Mouse (Mus musculus) limb, embryonic 11.5 days (tissue): Measurements from ENCODE around the gene Ppp2r3a. TPM values are rescaled to one million over a fixed set of nuclear protein-coding genes. Genes with fewer than 3 reads are reported as not detected.

Source experiments
- ATAC-seq: fragments of 200-750 bp; cut with Nextera tagmentation; 2 replicates; pipeline ENCODE4 v1.8.0; 2017; ENCODE audit warnings: low read depth; ENCODE audit not compliant: insufficient number of reproducible peaks, low FRiP score, low TSS enrichment
- DNase-seq: peaks from one replicate; pipeline ENCODE4 v3.0.0-alpha.2; 2015; ENCODE audit warnings: low spot score
- H3K27ac ChIP-seq: fragments of 300-500 bp; sonication (generic); replicated peaks from 2 replicates; pipeline ENCODE4 v1.5.1; 2014; ENCODE audit warnings: low read depth, mild to moderate bottlenecking, low read length
- H3K27me3 ChIP-seq: fragments of 300-500 bp; sonication (generic); 2 replicates; pipeline ENCODE4 v1.6.1; 2014; ENCODE audit warnings: mild to moderate bottlenecking, low read length, mixed read lengths; ENCODE audit not compliant: control insufficient read depth, insufficient read depth
- H3K36me3 ChIP-seq: fragments of 300-500 bp; sonication (generic); 2 replicates; pipeline ENCODE4 v1.6.1; 2014; ENCODE audit warnings: mild to moderate bottlenecking, low read length, moderate library complexity, mixed read lengths; ENCODE audit not compliant: control insufficient read depth, insufficient read depth
- H3K4me1 ChIP-seq: fragments of 300-500 bp; sonication (generic); 2 replicates; pipeline ENCODE4 v1.6.1; 2014; ENCODE audit warnings: low read length, mixed read lengths; ENCODE audit not compliant: control insufficient read depth, insufficient read depth
- H3K4me2 ChIP-seq: fragments of 300-500 bp; sonication (generic); 2 replicates; pipeline ENCODE4 v1.6.1; 2014; ENCODE audit warnings: low read depth, mild to moderate bottlenecking, moderate library complexity; ENCODE audit not compliant: severe bottlenecking
- H3K4me3 ChIP-seq: fragments of 300-500 bp; sonication (generic); 2 replicates; pipeline ENCODE4 v1.5.1; 2014; ENCODE audit warnings: low read depth, low read length
- H3K9ac ChIP-seq: fragments of 300-500 bp; sonication (generic); 2 replicates; pipeline ENCODE4 v1.6.1; 2014; ENCODE audit warnings: mild to moderate bottlenecking, low read length
- H3K9me3 ChIP-seq: fragments of 300-500 bp; sonication (generic); 2 replicates; pipeline ENCODE4 v1.6.1; 2016; ENCODE audit warnings: low read length; ENCODE audit not compliant: control insufficient read depth
- WGBS: fragments of 180-500 bp; shearing (Covaris S2); extraction: QIAGEN DNeasy Blood & Tissue Kit; methylation state at CpG from one replicate; pipeline ENCODE4 v1.1.7; 2014; 5-methylcytosine and 5-hydroxymethylcytosine counted together
- polyA plus RNA-seq: library from polyadenylated mRNA; unstranded; fragments of >200 nt; fragmentation: Nextera tagmentation; extraction: Ambion mirVana; gene quantifications from 2 replicates; pipeline ENCODE4 v1.2.1, GENCODE M21; 2014

The Ppp2r3a gene
- polyA plus RNA-seq, 1 experiment from 2014 or later: 12.5 TPM

- Histone ChIP-seq H3K36me3 (no peaks in the 10 kb centered on the region), H3K9me3 (no peaks in the 10 kb centered on the region), H3K4me1 (no peaks in the 10 kb centered on the region), H3K27me3 (no peaks in the 10 kb centered on the region), H3K9ac (no peak overlapping the region), H3K4me2 (no peak overlapping the region), H3K4me3 (no peak overlapping the region), H3K27ac (no peak overlapping the region)
- WGBS: 86% methylated on average over 3 of the region's 3 CpGs
- no peak for ATAC-seq
- no peak for DNase-seq
These were observed 144.2 kb downstream of the Ppp2r3a start for GRCm38 (mm10) chr9:101107386-101107785.

GRCm38 (mm10) chr9:101105735-101106134, 145.9 kb downstream of the Ppp2r3a start:
- Histone ChIP-seq H3K4me3 (no peak overlapping the region), H3K9me3 (no peaks in the 10 kb centered on the region), H3K36me3 (peaks cover 4% of the 10 kb centered on the region; the same call in 1 of the 2 replicates), H3K27me3 (no peaks in the 10 kb centered on the region), H3K27ac (no peak overlapping the region), H3K4me2 (no peak overlapping the region), H3K4me1 (no peaks in the 10 kb centered on the region), H3K9ac (no peak overlapping the region)
- WGBS: 94% methylated on average over 6 of the region's 6 CpGs
- DNase-seq (no peak), ATAC-seq (no peak)

GRCm38 (mm10) chr9:101104931-101105330, 146.7 kb downstream of the Ppp2r3a start:
- Histone ChIP-seq H3K27ac (no peak overlapping the region), H3K4me1 (no peaks in the 10 kb centered on the region), H3K36me3 (peaks cover 5% of the 10 kb centered on the region; the same call in 1 of the 2 replicates), H3K4me3 (no peak overlapping the region), H3K9ac (no peak overlapping the region), H3K27me3 (no peaks in the 10 kb centered on the region), H3K4me2 (no peak overlapping the region), H3K9me3 (no peaks in the 10 kb centered on the region)
- ATAC-seq (no peak), DNase-seq (no peak)
- 96% methylated on average over 11 of the region's 11 CpGs for WGBS

- no peak overlapping the region for H3K27ac ChIP-seq
- H3K27me3 ChIP-seq: no peaks in the 10 kb centered on the region
- H3K4me1 ChIP-seq: no peaks in the 10 kb centered on the region
- no peak overlapping the region for H3K4me3 ChIP-seq
- ATAC-seq (no peak), DNase-seq (no peak)
- H3K36me3 ChIP-seq: peaks cover 8% of the 10 kb centered on the region; the same call in 1 of the 2 replicates
- 0 out of 2 replicates have a peak, but pooled peaks cover 3% of the 10 kb centered on the region for H3K9me3 ChIP-seq
- H3K9ac ChIP-seq: no peak overlapping the region
- H3K4me2 ChIP-seq: no peak overlapping the region
- 95% methylated on average over 3 of the region's 3 CpGs for WGBS
These were observed 149.3 kb downstream of the Ppp2r3a start for GRCm38 (mm10) chr9:101102288-101102687.

GRCm38 (mm10) chr9:101101547-101101946, 150.0 kb downstream of the Ppp2r3a start:
- Histone ChIP-seq H3K9ac (no peak overlapping the region), H3K4me1 (no peaks in the 10 kb centered on the region), H3K4me2 (no peak overlapping the region), H3K27ac (no peak overlapping the region), H3K4me3 (no peak overlapping the region), H3K27me3 (no peaks in the 10 kb centered on the region), H3K9me3 (0 out of 2 replicates have a peak, but pooled peaks cover 3% of the 10 kb centered on the region), H3K36me3 (peaks cover 8% of the 10 kb centered on the region; the same call in 1 of the 2 replicates)
- ATAC-seq: no peak
- DNase-seq: no peak
- 97% methylated on average over 8 of the region's 8 CpGs for whole genome bisulfite sequencing

GRCm38 (mm10) chr9:101100163-101100562, 151.4 kb downstream of the Ppp2r3a start:
- DNase-seq (no peak), ATAC-seq (no peak)
- no peak overlapping the region for H3K27ac ChIP-seq
- peaks cover 10% of the 10 kb centered on the region; the same call in 1 of the 2 replicates for H3K36me3 ChIP-seq
- H3K9ac ChIP-seq: no peak overlapping the region
- 95% methylated on average over 3 of the region's 3 CpGs for WGBS
- no peaks in the 10 kb centered on the region for H3K4me1 ChIP-seq
- no peak overlapping the region for H3K4me3 ChIP-seq
- H3K27me3 ChIP-seq: no peaks in the 10 kb centered on the region
- no peak overlapping the region for H3K4me2 ChIP-seq
- H3K9me3 ChIP-seq: 0 out of 2 replicates have a peak, but pooled peaks cover 3% of the 10 kb centered on the region

- 0 out of 2 replicates have a peak, but pooled peaks cover 3% of the 10 kb centered on the region for H3K9me3 ChIP-seq
- ATAC-seq: no peak
- H3K4me3 ChIP-seq: no peak overlapping the region
- peaks cover 10% of the 10 kb centered on the region; the same call in 1 of the 2 replicates for H3K36me3 ChIP-seq
- no peaks in the 10 kb centered on the region for H3K4me1 ChIP-seq
- H3K27ac ChIP-seq: no peak overlapping the region
- no peak overlapping the region for H3K9ac ChIP-seq
- no peak overlapping the region for H3K4me2 ChIP-seq
- 91% methylated on average over 6 of the region's 6 CpGs for WGBS
- DNase-seq: no peak
- no peaks in the 10 kb centered on the region for H3K27me3 ChIP-seq
These were observed 152.2 kb downstream of the Ppp2r3a start for GRCm38 (mm10) chr9:101099445-101099844.

- Histone ChIP-seq H3K27me3 (no peaks in the 10 kb centered on the region), H3K4me1 (no peaks in the 10 kb centered on the region), H3K27ac (no peak overlapping the region), H3K9me3 (0 out of 2 replicates have a peak, but pooled peaks cover 3% of the 10 kb centered on the region), H3K4me2 (no peak overlapping the region), H3K4me3 (no peak overlapping the region), H3K9ac (no peak overlapping the region), H3K36me3 (peaks cover 10% of the 10 kb centered on the region; the same call in 1 of the 2 replicates)
- WGBS: 68% methylated on average over 1 of the region's 1 CpGs
- DNase-seq (no peak), ATAC-seq (no peak)
These were observed 154.1 kb downstream of the Ppp2r3a start for GRCm38 (mm10) chr9:101097542-101097941.

GRCm38 (mm10) chr9:101096461-101096860, 155.1 kb downstream of the Ppp2r3a start:
- WGBS: 95% methylated on average over 3 of the region's 3 CpGs
- Histone ChIP-seq H3K9me3 (0 out of 2 replicates have a peak, but pooled peaks cover 3% of the 10 kb centered on the region), H3K27me3 (no peaks in the 10 kb centered on the region), H3K36me3 (peaks cover 10% of the 10 kb centered on the region; the same call in 1 of the 2 replicates), H3K4me3 (no peak overlapping the region), H3K4me1 (no peaks in the 10 kb centered on the region), H3K27ac (no peak overlapping the region), H3K9ac (no peak overlapping the region), H3K4me2 (no peak overlapping the region)
- ATAC-seq: no peak
- DNase-seq: no peak
